Mouse (Mus musculus) left cerebral cortex, postnatal 14 days (tissue): ENCODE data around the gene Capza1. TPM values are rescaled to one million over a fixed set of nuclear protein-coding genes. Genes with fewer than 3 reads are reported as not detected.
"Not testable (repeated sequence)": the region's sequence is repeated elsewhere in the genome, so short reads cannot be mapped to it uniquely, and the experiment has no call there.

Source experiments
- DNase-seq, 2 experiments: peaks; one replicate each; pipeline ENCODE4 v3.0.0; 2021 to 2022; ENCODE audit warnings: low spot score in 2 of 2, mixed read lengths in 1 of 2
- intact Hi-C: fragments of 180-260 bp; cut with DNase I; formaldehyde crosslinking; loops from one replicate; pipeline ENCODE4 v1.15.1; 2025
- long read RNA-seq, 2 experiments: library from polyadenylated mRNA; stranded (forward); transcript quantifications; one replicate each; pipeline ENCODE4 v2.0.0; 2021
- total RNA-seq, 2 experiments: library from RNA; stranded (reverse); gene quantifications; 2 replicates each; pipeline ENCODE4 v1.2.3; 2021

The Capza1 gene
- total RNA-seq: 10 to 100 TPM; 35.8 to 43.4 TPM
- long read RNA-seq, experiment 1, transcript Capza1-201 (10 exons, 3,193 nt): major isoform, 32 of 36 reads
- long read RNA-seq, experiment 1, partial matches to known transcripts: 0 of 36 reads
- long read RNA-seq, experiment 1, other reads (novel, unspliced or antisense): 4 of 36 reads
- long read RNA-seq, experiment 2, transcript Capza1-201 (10 exons, 3,193 nt): major isoform, 24 of 28 reads
- long read RNA-seq, experiment 2, partial matches to known transcripts: 1 of 28 reads
- long read RNA-seq, experiment 2, other reads (novel, unspliced or antisense): 3 of 28 reads

GRCm38 (mm10) chr3:104863786-104864650, at the start of gene Capza1, which contains the start of gene St7l:
Capza1 (minus strand) TSS chr3:104864505.
St7l (plus strand) TSS chr3:104864005.
- peak; percentile 85 to 90 for DNase-seq
- intact Hi-C loops: loop anchor here (5.0 kb wide), 2 partner anchors 72 to 188 kb away; partner anchors contain the start of gene Cttnbp2nl

GRCm38 (mm10) chr3:104909195-104909594, 44.9 kb upstream of the Capza1 start:
- intact Hi-C loops: no loop called here

GRCm38 (mm10) chr3:104906007-104906406, 41.7 kb upstream of the Capza1 start:
- DNase-seq: peak; percentile 12 to 27
- intact Hi-C loops: no loop called here

More at GRCm38 (mm10) chr3:104909195-104909594, 44.9 kb upstream of the Capza1 start:
- no peak for DNase-seq

- DNase-seq: peak in 1 of 2 experiments; percentile 20
- intact Hi-C loops: no loop called here
Measured at GRCm38 (mm10) chr3:104905389-104905788, 41.1 kb upstream of the Capza1 start.

- no peak for DNase-seq
- intact Hi-C loops: no loop called here
Measured at GRCm38 (mm10) chr3:104901154-104901553, 36.8 kb upstream of the Capza1 start.

- intact Hi-C loops: no loop called here
- DNase-seq: no peak
Measured at GRCm38 (mm10) chr3:104896141-104896540, 31.8 kb upstream of the Capza1 start.

- intact Hi-C loops: no loop called here
Measured at GRCm38 (mm10) chr3:104888585-104888984, 24.3 kb upstream of the Capza1 start.

GRCm38 (mm10) chr3:104869611-104870010, 5.3 kb upstream of the Capza1 start:
- no peak for DNase-seq
- intact Hi-C loops: no loop called here

More at GRCm38 (mm10) chr3:104888585-104888984, 24.3 kb upstream of the Capza1 start:
- DNase-seq: no peak

GRCm38 (mm10) chr3:104866674-104867073, 2.4 kb upstream of the Capza1 start:
- intact Hi-C loops, DNase-seq: not testable (repeated sequence)

GRCm38 (mm10) chr3:104865341-104865788, 1.1 kb upstream of the Capza1 start:
- DNase-seq: peak in 1 of 2 experiments; percentile 40
- intact Hi-C loops: no loop called here

- DNase-seq: peak; percentile 74 to 90
- intact Hi-C loops: loop anchor here (5.0 kb wide), 2 partner anchors 72 to 188 kb away; partner anchors contain the start of gene Cttnbp2nl
Measured at GRCm38 (mm10) chr3:104864651-104865340, 491 bp upstream of the Capza1 start.

GRCm38 (mm10) chr3:104858560-104858959, 5.7 kb downstream of the Capza1 start:
- no peak for DNase-seq
- intact Hi-C loops: no loop called here

- intact Hi-C loops: no loop called here
- DNase-seq: no peak
Measured at GRCm38 (mm10) chr3:104856106-104856505, 8.2 kb downstream of the Capza1 start.

GRCm38 (mm10) chr3:104854866-104855265, 9.4 kb downstream of the Capza1 start:
- peak; percentile 5 to 23 for DNase-seq
- intact Hi-C loops: no loop called here

- no peak for DNase-seq
- intact Hi-C loops: no loop called here
Measured at GRCm38 (mm10) chr3:104854465-104854864, 9.8 kb downstream of the Capza1 start.

GRCm38 (mm10) chr3:104846601-104847000, 17.7 kb downstream of the Capza1 start:
- intact Hi-C loops: no loop called here
- DNase-seq: no peak

- DNase-seq: no peak
Measured at GRCm38 (mm10) chr3:104841049-104841448, 23.3 kb downstream of the Capza1 start.

GRCm38 (mm10) chr3:104835797-104836196, 28.5 kb downstream of the Capza1 start:
- DNase-seq: no peak
- intact Hi-C loops: no loop called here

More at GRCm38 (mm10) chr3:104841049-104841448, 23.3 kb downstream of the Capza1 start:
- intact Hi-C loops: no loop called here

GRCm38 (mm10) chr3:104822413-104822812, 41.9 kb downstream of the Capza1 start:
- intact Hi-C loops: no loop called here
- no peak for DNase-seq
